In the genomic region with DNA sequence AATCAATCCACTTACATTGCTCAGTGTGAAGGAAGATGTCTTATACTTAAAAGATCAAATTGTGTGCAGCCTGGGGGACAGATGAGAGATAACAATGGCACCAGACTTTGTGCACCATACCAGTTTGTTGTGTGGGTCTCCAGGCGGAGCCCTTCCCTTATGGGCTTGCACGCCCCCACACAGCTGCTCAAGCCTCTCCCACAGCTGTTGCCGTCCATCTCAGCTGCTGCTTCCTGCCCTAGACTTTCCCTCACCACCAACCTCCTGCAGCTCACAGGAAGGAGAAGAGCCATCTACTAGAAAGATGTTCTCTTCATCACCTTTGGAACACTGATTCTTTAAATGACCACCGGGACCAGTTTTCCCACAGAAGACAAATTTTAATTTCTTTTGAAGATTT, we compare ENCODE assay signal across 34 mouse cellular contexts. TPM values are rescaled to one million over a fixed set of nuclear protein-coding genes. Genes with fewer than 3 reads are reported as not detected.
A peak's percentile ranks its signal among the peaks of the same experiment; 100 is the strongest.
DNase-seq lines count a peak whose midpoint lies in the region; ATAC-seq and TF ChIP-seq lines count a peak whose summit lies in the region.
"Had no signal": no experiment of that assay in that cellular context is flagged by ENCODE, and none has a peak within 500 bp of the region (broad histone marks: within the 10 kb centered on the region; RNA-seq: fewer than 3 reads in every experiment).

No protein-coding gene starts in this region.

- 72% methylated on average over 4 of the region's 4 CpGs for WGBS in limb, embryonic 13.5 days
- 85% methylated on average over 4 of the region's 4 CpGs for WGBS in limb, embryonic 10.5 days

- peak; percentile 80 for ATAC-seq in limb, embryonic 13.5 days (ENCODE audit: low FRiP score, low read depth)
- 0 out of 2 replicates have a peak, but pooled peaks have one; percentile 17 for ATAC-seq in common myeloid progenitor, adult 5-6 weeks (replicated peaks; ENCODE audit: low read depth, poor library complexity, severe bottlenecking)
- ATAC-seq: activated CD4-positive, CD25-positive, alpha-beta regulatory T cell, adult 4 months; hindbrain, postnatal 0 days; intestine, embryonic 16.5 days had no signal

- H3ac ChIP-seq in myocyte (ENCODE audit: control insufficient read depth, insufficient read length) = no peak overlapping the region

- H3K4me2 ChIP-seq in limb, embryonic 13.5 days (replicated peaks) = no peak overlapping the region
- H3K4me2 ChIP-seq in myocyte (ENCODE audit: low read depth) = peak overlapping the region; percentile 52
- H3K4me2 ChIP-seq: heart, embryonic 12.5 days; limb, embryonic 15.5 days; lung, embryonic 14.5 days; neural tube, embryonic 15.5 days had no signal

- no peaks in the 10 kb centered on the region for H3K9me3 ChIP-seq in limb, embryonic 13.5 days
- H3K9me3 ChIP-seq in limb, embryonic 10.5 days (replicated peaks) = no peaks in the 10 kb centered on the region
- H3K9me3 ChIP-seq: heart, embryonic 12.5 days; limb, embryonic 15.5 days; megakaryocyte, embryonic 14.5 days; neural tube, embryonic 15.5 days had no signal

- H3K36me3 ChIP-seq in limb, embryonic 13.5 days = no peaks in the 10 kb centered on the region
- H3K36me3 ChIP-seq in limb, embryonic 10.5 days = no peaks in the 10 kb centered on the region
- no peaks in the 10 kb centered on the region for H3K36me3 ChIP-seq in myocyte (ENCODE audit: control insufficient read depth, insufficient read depth)
- H3K36me3 ChIP-seq: heart, embryonic 12.5 days; limb, embryonic 15.5 days; neural tube, embryonic 15.5 days had no signal

- no peak for TF ChIP-seq POLR2A in myocyte (IDR thresholded peaks at IDR 0.05; ENCODE audit: insufficient read length, low read depth)

- H3K27me3 ChIP-seq in limb, embryonic 13.5 days = no peaks in the 10 kb centered on the region
- no peaks in the 10 kb centered on the region for H3K27me3 ChIP-seq in limb, embryonic 10.5 days (ENCODE audit: low read depth, poor library complexity, severe bottlenecking)
- no peaks in the 10 kb centered on the region for H3K27me3 ChIP-seq in myocyte (ENCODE audit: control insufficient read depth, insufficient read depth, insufficient read length)
- H3K27me3 ChIP-seq: heart, embryonic 12.5 days; limb, embryonic 15.5 days; neural tube, embryonic 15.5 days had no signal

- DNase-seq in limb, embryonic 10.5 days (ENCODE audit: low spot score) = no peak
- DNase-seq in thymus, postnatal 25 days = peak; percentile 54
- DNase-seq in cerebellum, adult 18-20 months = no peak
- no peak for DNase-seq in lung, postnatal 14 days
- DNase-seq: adrenal gland, adult 8-10 months; cerebellum, adult 2 months; cerebellum, postnatal 25 days; heart, postnatal 10 days; kidney, adult 9 months; kidney, postnatal 14 days; lung, embryonic 14.5 days; lung, postnatal 36 days; right cerebral cortex, postnatal 4 days had no signal

- no peak overlapping the region for H3K4me3 ChIP-seq in limb, embryonic 13.5 days
- no peak overlapping the region for H3K4me3 ChIP-seq in limb, embryonic 10.5 days
- H3K4me3 ChIP-seq in myocyte = no peak overlapping the region
- H3K4me3 ChIP-seq: heart, embryonic 12.5 days; limb, embryonic 15.5 days; megakaryocyte, embryonic 14.5 days; neural tube, embryonic 15.5 days had no signal

- no peak overlapping the region for H3K27ac ChIP-seq in limb, embryonic 13.5 days
- H3K27ac ChIP-seq in limb, embryonic 10.5 days = no peak overlapping the region
- H3K27ac ChIP-seq: hindbrain, postnatal 0 days; limb, embryonic 15.5 days; liver, embryonic 14.5 days; neural tube, embryonic 15.5 days had no signal

- peaks cover 14% of the 10 kb centered on the region for H3K4me1 ChIP-seq in limb, embryonic 13.5 days
- H3K4me1 ChIP-seq in limb, embryonic 10.5 days = peaks cover 13% of the 10 kb centered on the region

- H3K79me2 ChIP-seq in myocyte (ENCODE audit: control insufficient read depth, insufficient read depth) = no peaks in the 10 kb centered on the region

- no peak overlapping the region for H3K9ac ChIP-seq in limb, embryonic 13.5 days
- H3K9ac ChIP-seq: heart, embryonic 12.5 days; limb, embryonic 15.5 days; liver, embryonic 14.5 days; lung, embryonic 14.5 days; neural tube, embryonic 15.5 days had no signal

TF ChIP-seq in myocyte, 11 proteins besides CTCF, POLR2A, EP300 and RAD21:
- TF ChIP-seq MYOG (IDR thresholded peaks at IDR 0.05; ENCODE audit: control insufficient read depth in 1 of 3, insufficient read depth in 1 of 3, insufficient read length in 2 of 3, low read depth in 2 of 3) (peak; percentile 93 to 100 (median 98)), TCF12 (IDR thresholded peaks at IDR 0.05; ENCODE audit: insufficient read depth, poor library complexity, severe bottlenecking) (peak; percentile 98), TCF3 (IDR thresholded peaks at IDR 0.05; ENCODE audit: insufficient read length, low read depth) (peak; percentile 99), REST (IDR thresholded peaks at IDR 0.05; ENCODE audit: insufficient read depth, insufficient read length) (no peak), MYOD1 (IDR thresholded peaks at IDR 0.05; ENCODE audit: control insufficient read depth in 1 of 3, insufficient read length in 2 of 3, low read depth in 2 of 3) (peak; percentile 98 to 100 (median 100)), CEBPB (IDR thresholded peaks at IDR 0.05; ENCODE audit: insufficient read depth, poor library complexity, severe bottlenecking) (no peak), POLR2AphosphoS2 (IDR thresholded peaks at IDR 0.05; ENCODE audit: insufficient read length, low read depth) (peak; percentile 50)

RNA-seq across cellular contexts. Expression of gene Epha1, which starts 12.6 kb away (rescaled TPM):
- polyA plus RNA-seq in limb, embryonic 13.5 days (2015; fragmentation: Nextera tagmentation; extraction: Ambion mirVana) = 8.9 and 9.4 TPM in 2 replicates
- 7.2 and 7.7 TPM in 2 replicates for polyA plus RNA-seq in limb, embryonic 10.5 days (2016; fragmentation: Nextera tagmentation; extraction: Ambion mirVana)
- 1.8 TPM in 1 of 2 replicates, not detected in the other for total RNA-seq in common myeloid progenitor, adult 5-6 weeks (2017)
- 6.3 TPM for polyA plus RNA-seq in myocyte (2012; fragmentation: generic; extraction: Trizol)

RNA-seq across cellular contexts. Expression of gene Tas2r143, which starts 14.4 kb away (rescaled TPM):
- not detected in 2 replicates for polyA plus RNA-seq in limb, embryonic 13.5 days (2015; fragmentation: Nextera tagmentation; extraction: Ambion mirVana)
- not detected in 2 replicates for polyA plus RNA-seq in limb, embryonic 10.5 days (2016; fragmentation: Nextera tagmentation; extraction: Ambion mirVana)
- total RNA-seq in common myeloid progenitor, adult 5-6 weeks (2017) = not detected in 2 replicates
- polyA plus RNA-seq in myocyte (2012; fragmentation: generic; extraction: Trizol) = not detected
- total RNA-seq: gastrocnemius, adult 8-10 months; heart, postnatal 10 days; hindbrain, postnatal 0 days; layer of hippocampus, adult 18-20 months; layer of hippocampus, postnatal 25 days; left cerebral cortex, postnatal 14 days; midbrain, postnatal 0 days had no signal
- polyA plus RNA-seq: activated CD4-positive, CD25-positive, alpha-beta regulatory T cell, adult 4 months; forebrain, embryonic 11.5 days; heart, embryonic 12.5 days; hindbrain, embryonic 11.5 days; hindbrain, postnatal 0 days; intestine, embryonic 16.5 days; limb, embryonic 15.5 days; liver, embryonic 14.5 days; lung, embryonic 14.5 days; midbrain, postnatal 0 days; neural tube, embryonic 15.5 days; stomach, embryonic 16.5 days had no signal

RNA-seq across cellular contexts. Expression of gene Tas2r135, which starts 19.6 kb away (rescaled TPM):
- not detected in 2 replicates for polyA plus RNA-seq in limb, embryonic 13.5 days (2015; fragmentation: Nextera tagmentation; extraction: Ambion mirVana)
- not detected in 2 replicates for polyA plus RNA-seq in limb, embryonic 10.5 days (2016; fragmentation: Nextera tagmentation; extraction: Ambion mirVana)
- not detected in 2 replicates for total RNA-seq in common myeloid progenitor, adult 5-6 weeks (2017)
- not detected for polyA plus RNA-seq in myocyte (2012; fragmentation: generic; extraction: Trizol)
- total RNA-seq: gastrocnemius, adult 8-10 months; hindbrain, postnatal 0 days; layer of hippocampus, adult 18-20 months; layer of hippocampus, postnatal 25 days; left cerebral cortex, postnatal 14 days; midbrain, postnatal 0 days had no signal
- polyA plus RNA-seq: forebrain, embryonic 11.5 days; gonadal fat pad, adult 2 months; heart, embryonic 12.5 days; hindbrain, postnatal 0 days; intestine, embryonic 16.5 days; limb, embryonic 15.5 days; liver, embryonic 14.5 days; lung, embryonic 14.5 days; midbrain, postnatal 0 days; neural tube, embryonic 15.5 days; stomach, embryonic 16.5 days had no signal

RNA-seq across cellular contexts. Expression of gene Zyx, which starts 36.2 kb away (rescaled TPM):
- 118 and 123 TPM in 2 replicates for polyA plus RNA-seq in limb, embryonic 13.5 days (2015; fragmentation: Nextera tagmentation; extraction: Ambion mirVana)
- 115 and 126 TPM in 2 replicates for polyA plus RNA-seq in limb, embryonic 10.5 days (2016; fragmentation: Nextera tagmentation; extraction: Ambion mirVana)
- 34.5 and 48.0 TPM in 2 replicates for total RNA-seq in common myeloid progenitor, adult 5-6 weeks (2017)
- 467 TPM for polyA plus RNA-seq in myocyte (2012; fragmentation: generic; extraction: Trizol)

RNA-seq across cellular contexts. Expression of gene Tas2r126, which starts 48.7 kb away (rescaled TPM):
- not detected in 2 replicates for polyA plus RNA-seq in limb, embryonic 13.5 days (2015; fragmentation: Nextera tagmentation; extraction: Ambion mirVana)
- polyA plus RNA-seq in limb, embryonic 10.5 days (2016; fragmentation: Nextera tagmentation; extraction: Ambion mirVana) = not detected in 2 replicates
- total RNA-seq in common myeloid progenitor, adult 5-6 weeks (2017) = not detected in 2 replicates
- not detected for polyA plus RNA-seq in myocyte (2012; fragmentation: generic; extraction: Trizol)
- total RNA-seq: gastrocnemius, adult 8-10 months; heart, postnatal 10 days; hindbrain, postnatal 0 days; layer of hippocampus, adult 18-20 months; layer of hippocampus, postnatal 25 days; left cerebral cortex, postnatal 14 days; midbrain, postnatal 0 days had no signal
- polyA plus RNA-seq: activated CD4-positive, CD25-positive, alpha-beta regulatory T cell, adult 4 months; forebrain, embryonic 11.5 days; frontal cortex, adult 2 months; gonadal fat pad, adult 2 months; heart, embryonic 12.5 days; hindbrain, embryonic 11.5 days; hindbrain, postnatal 0 days; intestine, embryonic 16.5 days; limb, embryonic 15.5 days; liver, embryonic 14.5 days; lung, embryonic 14.5 days; midbrain, postnatal 0 days; neural tube, embryonic 15.5 days; stomach, embryonic 16.5 days had no signal
